Mouse (Mus musculus) lung, embryonic 16.5 days (tissue): ENCODE measurements at regions not wholly inside any gene's neighbourhood (a gene's known extent, or its start where the extent isn't known, plus 50 kb on each side); places are given as distances from the start of the nearest gene placed in this dataset.

ENCODE experiments used
- ATAC-seq: fragments of 200-750 bp; cut with Nextera tagmentation; 2 replicates; pipeline ENCODE4 v1.8.0; 2017; ENCODE audit warnings: low read depth, mild to moderate bottlenecking, moderate library complexity
- H3K27ac ChIP-seq: fragments of 300-500 bp; sonication (generic); 2 replicates; pipeline ENCODE4 v1.5.1; 2014; ENCODE audit warnings: mild to moderate bottlenecking, control low read depth, low read length
- H3K27me3 ChIP-seq: fragments of 300-500 bp; sonication (generic); 2 replicates; pipeline ENCODE4 v1.6.1; 2014; ENCODE audit warnings: low read depth, low read length, mixed read lengths; ENCODE audit not compliant: control insufficient read depth, insufficient read depth
- H3K36me3 ChIP-seq: fragments of 300-500 bp; sonication (generic); 2 replicates; pipeline ENCODE4 v1.6.1; 2014; ENCODE audit warnings: low read length; ENCODE audit not compliant: control insufficient read depth, insufficient read depth
- H3K4me1 ChIP-seq: fragments of 300-500 bp; sonication (generic); replicated peaks from 2 replicates; pipeline ENCODE4 v1.6.1; 2014; ENCODE audit warnings: low read length, mixed read lengths; ENCODE audit not compliant: control insufficient read depth, insufficient read depth
- H3K4me2 ChIP-seq: fragments of 300-500 bp; sonication (generic); 2 replicates; pipeline ENCODE4 v1.6.1; 2014; ENCODE audit warnings: low read depth, low read length, control low read depth
- H3K4me3 ChIP-seq: fragments of 300-500 bp; sonication (generic); 2 replicates; pipeline ENCODE4 v1.5.1; 2014; ENCODE audit warnings: mild to moderate bottlenecking, low read length, control low read depth
- H3K9ac ChIP-seq: fragments of 300-500 bp; sonication (generic); 2 replicates; pipeline ENCODE4 v1.6.1; 2014; ENCODE audit warnings: low read length, control low read depth
- H3K9me3 ChIP-seq: fragments of 300-500 bp; sonication (generic); 2 replicates; pipeline ENCODE4 v1.6.1; 2016; ENCODE audit warnings: low read length; ENCODE audit not compliant: control insufficient read depth
- WGBS: fragments of 180-500 bp; shearing (Covaris S2); extraction: QIAGEN DNeasy Blood & Tissue Kit; methylation state at CpG from one replicate; pipeline ENCODE4 v1.1.7; 2014; 5-methylcytosine and 5-hydroxymethylcytosine counted together

DNA sequence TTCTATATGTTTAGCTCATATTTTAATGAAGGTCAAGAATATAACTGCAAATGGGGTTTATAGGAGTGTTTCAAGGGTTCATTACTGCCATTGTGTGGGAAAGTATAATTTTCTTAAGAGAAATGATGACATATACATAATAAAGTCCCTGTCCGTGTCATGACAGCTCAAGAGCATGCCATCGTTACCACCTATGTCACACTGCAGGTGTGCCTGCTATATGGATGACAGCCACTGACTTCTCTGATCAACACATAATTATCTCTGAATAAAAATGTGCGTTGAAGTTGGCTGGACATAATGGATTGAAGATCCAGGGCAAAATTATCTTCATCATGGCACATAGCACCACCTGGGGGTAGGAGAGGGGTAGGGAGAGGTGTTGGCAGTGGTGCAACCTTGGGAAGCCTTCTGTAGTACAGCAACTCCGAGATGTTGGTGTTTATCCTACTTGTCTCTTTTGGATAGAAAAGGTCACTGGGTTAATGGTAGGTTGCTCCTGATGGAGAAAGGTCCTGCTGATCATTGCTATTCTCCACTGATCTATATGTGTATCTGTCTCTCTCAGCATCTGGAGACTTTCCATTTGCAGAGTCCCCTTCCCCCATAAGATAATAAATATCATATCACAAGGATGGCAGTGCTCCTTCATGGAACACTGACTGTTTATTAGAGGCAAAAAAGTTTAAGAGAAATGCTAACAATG is 291.4 kb downstream of the Tfec start:
- no peak overlapping the region for H3K27ac ChIP-seq
- WGBS = 60% methylated on average over 4 of the region's 4 CpGs
- H3K27me3 ChIP-seq = no peaks in the 10 kb centered on the region
- H3K4me2 ChIP-seq = no peak overlapping the region
- H3K9ac ChIP-seq = no peak overlapping the region
- H3K4me3 ChIP-seq = no peak overlapping the region
- no peaks in the 10 kb centered on the region for H3K4me1 ChIP-seq
- no peaks in the 10 kb centered on the region for H3K9me3 ChIP-seq
- no peaks in the 10 kb centered on the region for H3K36me3 ChIP-seq
- no peak for ATAC-seq

GRCm38 (mm10) chr6:16592411-16592810 is 305.8 kb downstream of the Tfec start:
- no peak for ATAC-seq

GRCm38 (mm10) chr6:16582302-16582701 is 315.9 kb downstream of the Tfec start:
- Histone ChIP-seq H3K9me3 (no peaks in the 10 kb centered on the region), H3K4me2 (no peak overlapping the region), H3K27me3 (no peaks in the 10 kb centered on the region), H3K27ac (no peak overlapping the region), H3K4me3 (no peak overlapping the region), H3K4me1 (no peaks in the 10 kb centered on the region), H3K36me3 (no peaks in the 10 kb centered on the region), H3K9ac (no peak overlapping the region)
- ATAC-seq = no peak
- 59% methylated on average over 7 of the region's 7 CpGs for WGBS

More at GRCm38 (mm10) chr6:16592411-16592810, 305.8 kb downstream of the Tfec start:
- H3K27ac ChIP-seq = no peak overlapping the region
- H3K4me3 ChIP-seq = no peak overlapping the region
- H3K4me2 ChIP-seq = no peak overlapping the region
- H3K4me1 ChIP-seq = no peaks in the 10 kb centered on the region
- 71% methylated on average over 2 of the region's 2 CpGs for WGBS
- no peaks in the 10 kb centered on the region for H3K27me3 ChIP-seq
- no peak overlapping the region for H3K9ac ChIP-seq
- no peaks in the 10 kb centered on the region for H3K36me3 ChIP-seq
- no peaks in the 10 kb centered on the region for H3K9me3 ChIP-seq

GRCm38 (mm10) chr6:16581801-16582200 is 316.4 kb downstream of the Tfec start:
- ATAC-seq = no peak
- WGBS = 88% methylated on average over 4 of the region's 4 CpGs
- Histone ChIP-seq H3K4me1 (no peaks in the 10 kb centered on the region), H3K36me3 (no peaks in the 10 kb centered on the region), H3K27me3 (no peaks in the 10 kb centered on the region), H3K4me3 (no peak overlapping the region), H3K27ac (no peak overlapping the region), H3K4me2 (no peak overlapping the region), H3K9ac (no peak overlapping the region), H3K9me3 (no peaks in the 10 kb centered on the region)

DNA sequence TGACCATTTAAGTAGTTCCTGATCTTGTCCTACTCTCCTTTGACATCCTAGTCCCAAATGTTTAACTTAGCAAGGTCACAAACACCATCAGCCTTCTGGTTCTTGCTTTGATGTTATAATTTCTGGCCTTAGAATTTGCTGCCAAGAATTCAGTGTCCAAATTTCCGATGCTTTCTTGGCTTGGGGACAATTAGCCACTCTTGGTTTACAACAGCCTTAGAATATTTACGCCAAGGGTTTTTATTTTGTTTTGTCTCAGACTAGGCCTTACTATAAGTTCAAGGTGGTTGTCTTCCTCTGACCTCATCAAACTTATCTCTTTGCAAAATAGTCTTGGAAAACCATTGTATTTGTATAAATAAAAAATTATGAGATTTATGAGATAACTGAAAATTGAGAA is 322.4 kb downstream of the Tfec start:
- no peaks in the 10 kb centered on the region for H3K4me1 ChIP-seq
- WGBS = 49% methylated on average over 2 of the region's 2 CpGs
- no peaks in the 10 kb centered on the region for H3K9me3 ChIP-seq
- H3K4me3 ChIP-seq = no peak overlapping the region
- H3K27me3 ChIP-seq = no peaks in the 10 kb centered on the region
- no peaks in the 10 kb centered on the region for H3K36me3 ChIP-seq
- H3K27ac ChIP-seq = no peak overlapping the region
- H3K4me2 ChIP-seq = no peak overlapping the region
- H3K9ac ChIP-seq = no peak overlapping the region
- ATAC-seq = no peak

DNA sequence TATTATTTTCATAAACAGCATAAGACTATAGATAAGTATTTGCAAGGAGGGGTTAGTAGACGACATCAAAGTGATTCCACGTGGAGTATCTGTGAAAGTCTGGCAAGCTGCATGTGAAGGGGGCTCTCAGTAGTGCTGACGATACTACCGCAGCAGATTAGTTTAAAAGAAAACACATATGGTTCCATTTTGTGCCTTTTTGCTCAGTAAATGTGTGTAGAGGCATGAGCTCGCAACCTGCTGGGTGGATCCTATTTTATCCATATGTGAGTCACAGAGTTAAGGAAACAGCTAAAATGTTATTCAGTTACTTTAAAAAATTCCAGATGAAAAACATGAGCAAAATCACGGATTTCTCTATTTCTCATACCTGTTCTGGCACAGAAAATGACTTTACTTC is 325.4 kb downstream of the Tfec start:
- no peak overlapping the region for H3K27ac ChIP-seq
- H3K9ac ChIP-seq = no peak overlapping the region
- H3K36me3 ChIP-seq = no peaks in the 10 kb centered on the region
- H3K9me3 ChIP-seq = no peaks in the 10 kb centered on the region
- H3K4me3 ChIP-seq = no peak overlapping the region
- 72% methylated on average over 6 of the region's 6 CpGs for WGBS
- ATAC-seq = no peak
- no peaks in the 10 kb centered on the region for H3K27me3 ChIP-seq
- H3K4me2 ChIP-seq = no peak overlapping the region
- no peaks in the 10 kb centered on the region for H3K4me1 ChIP-seq

DNA sequence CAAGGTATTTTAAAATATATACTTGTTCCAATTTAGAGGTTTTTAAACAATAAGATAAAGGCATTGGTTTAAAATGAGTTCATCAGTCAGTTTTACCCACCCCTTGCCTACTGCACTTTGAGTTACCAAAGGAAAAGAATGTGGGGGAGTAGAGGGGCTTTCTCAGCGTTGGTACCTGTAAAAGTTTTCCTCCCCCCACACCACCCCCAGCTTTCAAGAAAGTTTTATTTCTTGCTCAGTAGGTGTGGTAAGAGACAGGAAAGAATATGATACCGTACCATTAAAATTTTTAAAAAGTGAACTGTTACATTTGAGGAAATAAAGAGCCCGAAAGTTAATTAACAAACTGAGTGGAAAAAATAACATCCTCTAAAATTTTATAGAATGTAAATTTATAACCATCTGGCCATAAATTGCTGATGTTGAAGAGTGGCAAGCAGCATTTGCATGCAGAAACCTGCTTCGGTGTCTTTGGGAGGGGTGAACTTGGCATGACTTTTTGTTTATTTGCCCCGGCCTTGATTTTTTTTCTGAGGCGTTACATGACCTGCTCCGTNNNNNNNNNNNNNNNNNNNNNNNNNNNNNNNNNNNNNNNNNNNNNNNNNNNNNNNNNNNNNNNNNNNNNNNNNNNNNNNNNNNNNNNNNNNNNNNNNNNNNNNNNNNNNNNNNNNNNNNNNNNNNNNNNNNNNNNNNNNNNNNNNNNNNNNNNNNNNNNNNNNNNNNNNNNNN is 346.1 kb downstream of the Tfec start:
- Histone ChIP-seq H3K4me1 (no peaks in the 10 kb centered on the region), H3K27ac (no peak overlapping the region), H3K36me3 (no peaks in the 10 kb centered on the region), H3K4me3 (no peak overlapping the region), H3K9ac (no peak overlapping the region), H3K9me3 (no peaks in the 10 kb centered on the region), H3K27me3 (no peaks in the 10 kb centered on the region), H3K4me2 (no peak overlapping the region)
- 37% methylated on average over 7 of the region's 7 CpGs for WGBS
- no peak for ATAC-seq

DNA sequence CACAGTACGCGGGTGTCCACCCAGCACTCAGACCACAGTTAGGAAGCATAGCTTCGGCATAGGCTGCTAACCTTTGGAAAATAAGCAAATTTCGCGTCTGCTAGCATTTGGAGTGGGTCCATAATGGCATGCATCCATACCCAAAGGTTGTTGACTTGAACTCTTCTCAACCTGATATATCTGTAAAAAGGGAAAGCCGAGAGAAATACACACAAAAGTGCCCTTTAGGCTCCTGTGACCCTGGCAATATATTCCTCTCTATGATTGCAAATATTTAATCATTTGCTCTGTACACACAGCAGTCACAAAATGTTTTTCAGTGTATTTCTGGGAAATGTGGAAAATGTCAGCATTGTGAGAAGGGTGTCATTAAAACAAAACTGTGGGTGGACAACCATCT is 347.1 kb downstream of the Tfec start:
- WGBS = 78% methylated on average over 6 of the region's 6 CpGs
- ATAC-seq = no peak
- no peak overlapping the region for H3K27ac ChIP-seq
- H3K27me3 ChIP-seq = no peaks in the 10 kb centered on the region
- no peaks in the 10 kb centered on the region for H3K36me3 ChIP-seq
- no peak overlapping the region for H3K4me3 ChIP-seq
- H3K9me3 ChIP-seq = no peaks in the 10 kb centered on the region
- H3K9ac ChIP-seq = no peak overlapping the region
- no peak overlapping the region for H3K4me2 ChIP-seq
- no peaks in the 10 kb centered on the region for H3K4me1 ChIP-seq

GRCm38 (mm10) chr6:16550445-16550844 is 347.8 kb downstream of the Tfec start:
- H3K9me3 ChIP-seq = no peaks in the 10 kb centered on the region
- no peak overlapping the region for H3K27ac ChIP-seq
- H3K9ac ChIP-seq = no peak overlapping the region
- no peaks in the 10 kb centered on the region for H3K36me3 ChIP-seq
- H3K4me1 ChIP-seq = no peaks in the 10 kb centered on the region
- ATAC-seq = no peak
- no peaks in the 10 kb centered on the region for H3K27me3 ChIP-seq
- no peak overlapping the region for H3K4me2 ChIP-seq
- no peak overlapping the region for H3K4me3 ChIP-seq
- 63% methylated on average over 9 of the region's 9 CpGs for WGBS
